Mouse (Mus musculus) inflammation-experienced regulatory T-cells, adult 6 months (primary cell): ENCODE measurements around the gene Nedd9. TPM values are rescaled to one million over a fixed set of nuclear protein-coding genes. Genes with fewer than 3 reads are reported as not detected.

Experiments used
- ATAC-seq: one replicate; pipeline ENCODE4 v1.8.0; 2017
- polyA plus RNA-seq, 3 experiments: library from polyadenylated mRNA; unstranded; fragments of 100-300 nt; shearing (Covaris generic); gene quantifications; one replicate each; pipeline ENCODE4 v1.2.1; 2017

The Nedd9 gene
- polyA plus RNA-seq, 3 experiments from 2014 or later: 144 to 156 (median 153) TPM

DNA sequence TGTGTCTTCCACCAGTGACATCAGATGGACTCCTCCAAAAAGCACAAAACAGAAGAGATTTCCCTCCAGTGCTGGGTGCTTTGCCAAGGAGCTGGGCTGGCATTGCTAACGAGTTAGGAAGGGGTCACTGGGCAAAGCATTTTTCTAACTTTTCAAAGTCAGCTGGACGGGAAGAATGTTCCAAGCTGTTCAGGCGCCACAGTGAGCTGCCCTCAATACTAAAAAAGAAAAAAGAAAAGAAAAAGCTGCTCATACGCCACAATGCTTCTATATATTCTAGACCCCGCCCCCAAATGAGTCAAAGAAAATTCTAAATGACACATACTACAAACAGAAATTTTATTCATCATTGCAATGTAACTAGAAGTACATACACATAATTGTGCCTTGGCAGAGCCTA is 148.0 kb downstream of the Nedd9 start:
- ATAC-seq: no peak

DNA sequence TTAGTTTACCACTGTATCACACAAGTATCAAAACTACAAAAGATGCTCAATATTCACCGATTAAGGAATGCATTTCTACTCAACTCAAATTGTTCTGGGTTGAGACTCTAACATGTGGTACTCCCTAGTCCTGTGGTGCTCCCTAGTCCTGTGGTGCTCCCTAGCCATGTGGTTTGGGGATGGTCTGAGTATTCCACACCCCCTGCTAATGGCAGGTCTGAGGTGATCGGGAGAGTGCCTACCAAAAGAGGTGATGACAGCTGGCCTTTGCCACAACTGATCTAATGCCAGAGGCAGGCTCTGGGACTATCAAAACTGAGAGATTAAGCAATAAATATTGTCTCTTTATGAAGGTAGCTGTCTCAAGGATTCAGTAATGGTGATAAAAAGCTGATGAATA is 149.8 kb downstream of the Nedd9 start:
- ATAC-seq: no peak

DNA sequence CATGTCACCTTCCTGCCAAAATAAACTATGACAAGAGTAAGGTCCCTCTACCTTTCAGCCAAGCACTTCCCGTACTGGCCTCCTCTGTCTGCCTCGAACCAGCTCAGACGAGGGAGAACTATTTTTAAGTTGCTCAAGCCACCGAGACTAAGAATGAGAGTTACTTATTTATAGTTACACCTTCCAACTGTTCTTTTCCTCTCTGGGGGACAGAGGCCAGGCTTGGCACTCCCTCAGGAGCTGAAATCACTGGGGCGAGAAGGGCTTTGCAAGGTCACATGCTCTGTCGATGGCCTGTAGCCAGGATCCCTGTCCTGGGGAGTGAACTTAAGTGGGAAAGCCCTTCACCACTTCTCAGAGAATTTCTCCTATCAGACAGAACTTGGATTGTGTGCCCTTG is 150.9 kb downstream of the Nedd9 start:
- ATAC-seq: no peak

DNA sequence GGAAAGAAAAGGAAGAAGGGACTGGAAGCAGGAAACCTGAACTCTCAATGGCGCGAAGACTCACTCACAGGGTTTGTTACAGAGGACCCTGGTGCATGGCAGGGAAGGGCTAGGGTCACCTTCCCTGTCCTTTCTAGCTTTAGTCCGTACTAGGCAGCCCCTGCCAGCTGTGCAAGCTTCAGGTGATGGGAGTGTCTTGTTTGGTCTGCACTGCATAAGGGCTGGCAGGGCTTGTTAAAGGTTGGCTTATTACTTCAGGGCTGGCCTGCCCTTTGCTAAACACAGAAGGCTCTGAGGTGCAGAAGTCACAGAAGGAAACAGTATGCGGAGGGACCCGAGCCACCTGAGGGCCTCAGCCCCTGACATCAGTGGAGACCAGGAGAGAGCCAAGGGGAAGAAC is 151.4 kb downstream of the Nedd9 start:
- no peak for ATAC-seq

DNA sequence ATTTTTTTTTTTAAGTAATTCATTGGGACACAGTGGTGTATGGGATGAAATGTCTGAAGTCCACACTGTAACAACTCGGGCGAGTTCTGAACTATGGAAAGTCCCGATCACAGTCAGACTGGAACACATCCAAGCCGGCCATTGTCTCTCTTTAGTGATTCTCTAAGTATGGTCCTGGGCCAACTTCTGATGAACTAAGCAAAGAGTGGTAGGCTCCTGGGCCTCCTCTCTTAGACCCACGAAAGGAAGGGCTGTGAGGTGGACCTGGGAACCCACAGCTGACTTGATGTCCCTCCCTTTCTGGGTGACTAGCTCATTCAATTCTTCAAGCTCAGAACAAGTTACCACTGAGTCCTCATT is 152.5 kb downstream of the Nedd9 start:
- ATAC-seq: no peak

GRCm38 (mm10) chr13:41333889-41334640 is 153.1 kb downstream of the Nedd9 start:
- no peak for ATAC-seq

GRCm38 (mm10) chr13:41331671-41332340 is 155.4 kb downstream of the Nedd9 start:
- ATAC-seq: no peak

- no peak for ATAC-seq
Observed at GRCm38 (mm10) chr13:41330589-41331345, 156.4 kb downstream of the Nedd9 start.

DNA sequence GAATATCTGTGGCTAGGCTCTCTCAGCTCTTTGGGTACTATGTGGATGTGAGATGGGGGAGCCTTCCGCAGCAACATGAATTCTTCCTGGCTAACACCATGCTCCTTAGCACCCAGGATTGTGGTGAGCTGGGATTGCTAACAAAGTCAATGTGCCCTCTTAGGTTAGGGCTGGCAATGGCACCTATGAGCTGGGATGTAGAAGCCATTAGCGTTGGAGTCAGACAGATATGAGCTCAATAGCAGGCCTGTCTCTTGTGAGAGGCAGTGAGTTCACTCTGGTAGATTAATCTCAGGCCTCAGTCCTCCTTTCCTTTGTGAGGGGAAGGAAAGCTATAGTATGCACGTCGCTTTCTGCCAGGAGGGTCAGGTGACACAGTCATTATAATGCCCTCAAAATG is 157.1 kb downstream of the Nedd9 start:
- ATAC-seq: no peak

DNA sequence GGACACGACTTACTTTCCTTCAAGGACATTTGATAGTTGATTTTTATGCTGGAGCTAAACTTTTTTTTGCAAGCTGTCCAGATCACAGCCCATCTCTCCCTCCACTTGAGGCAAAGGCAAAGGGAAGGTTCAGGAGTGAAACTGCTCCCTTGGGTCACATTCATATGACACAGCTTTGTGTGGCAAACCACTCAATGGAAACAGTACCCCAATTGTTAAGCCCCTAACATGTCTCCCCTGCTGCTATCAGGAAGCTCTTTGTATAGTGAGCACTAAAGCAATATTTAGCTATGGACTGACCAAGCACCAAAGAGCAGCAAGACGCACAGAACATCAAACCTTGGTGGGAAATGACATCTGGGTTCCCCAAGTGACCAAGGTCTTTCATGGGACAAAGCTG is 158.7 kb downstream of the Nedd9 start:
- no peak for ATAC-seq

- no peak for ATAC-seq
Observed at GRCm38 (mm10) chr13:41327546-41327945, 159.6 kb downstream of the Nedd9 start.

DNA sequence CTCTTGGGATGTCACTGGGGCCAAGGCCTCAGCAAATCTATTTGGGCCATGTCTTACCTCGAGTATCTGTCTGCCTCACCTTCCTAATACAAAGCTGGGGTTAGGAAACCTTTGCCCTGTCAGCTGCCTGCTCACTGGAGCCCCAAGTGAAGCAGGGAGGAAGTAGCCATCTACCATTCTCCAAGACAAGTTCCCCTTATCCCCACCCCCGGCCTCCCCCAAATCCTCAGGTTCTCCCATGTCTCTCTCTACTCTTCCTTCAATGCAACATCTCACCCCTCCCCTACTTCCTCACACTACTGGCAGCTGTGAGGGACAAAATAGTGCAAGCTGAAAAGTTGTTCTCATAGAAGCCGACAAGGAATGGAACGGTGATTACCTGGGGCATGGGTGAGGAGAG is 161.0 kb downstream of the Nedd9 start:
- ATAC-seq: no peak

DNA sequence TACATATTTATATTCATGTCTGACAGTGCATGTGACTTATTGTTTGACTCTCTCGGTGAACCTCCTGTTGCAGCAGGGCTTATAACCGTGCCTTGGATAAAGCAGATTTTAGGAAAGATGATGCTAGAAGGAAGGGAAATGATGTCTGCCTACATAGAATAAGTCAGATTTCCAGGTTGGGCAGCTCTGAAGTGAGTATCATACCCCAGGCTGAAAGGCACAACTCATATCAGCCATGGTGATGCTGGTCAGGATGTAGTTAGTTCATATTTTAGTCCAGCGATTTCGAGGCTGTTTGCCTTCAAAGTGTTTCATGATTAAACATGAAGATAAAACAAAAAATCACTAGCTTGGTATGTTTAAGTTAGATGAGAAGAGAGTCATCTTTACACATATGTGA is 161.8 kb downstream of the Nedd9 start:
- no peak for ATAC-seq

- ATAC-seq: no peak
Observed at GRCm38 (mm10) chr13:41324631-41325030, 162.5 kb downstream of the Nedd9 start.

DNA sequence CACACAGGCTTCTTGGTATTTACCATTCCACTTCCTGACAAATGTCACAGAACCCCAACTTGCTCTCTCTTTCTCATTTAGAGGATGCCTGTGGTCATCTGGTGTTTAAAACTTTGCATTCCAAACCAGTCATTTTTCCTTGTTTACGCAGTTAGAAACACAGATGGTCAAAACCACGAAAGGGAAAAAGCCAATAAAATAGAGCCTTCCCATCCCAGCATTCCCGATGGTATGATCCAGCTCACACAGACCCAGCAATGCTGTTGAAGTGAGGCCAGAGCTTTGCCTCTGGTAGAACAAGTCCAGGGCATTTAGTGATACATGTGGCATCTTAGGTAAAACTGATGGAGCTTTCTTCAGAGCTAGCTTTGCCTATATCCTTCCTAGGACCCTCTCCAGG is 165.7 kb downstream of the Nedd9 start:
- ATAC-seq: no peak

GRCm38 (mm10) chr13:41320749-41321148 is 166.4 kb downstream of the Nedd9 start:
- no peak for ATAC-seq

DNA sequence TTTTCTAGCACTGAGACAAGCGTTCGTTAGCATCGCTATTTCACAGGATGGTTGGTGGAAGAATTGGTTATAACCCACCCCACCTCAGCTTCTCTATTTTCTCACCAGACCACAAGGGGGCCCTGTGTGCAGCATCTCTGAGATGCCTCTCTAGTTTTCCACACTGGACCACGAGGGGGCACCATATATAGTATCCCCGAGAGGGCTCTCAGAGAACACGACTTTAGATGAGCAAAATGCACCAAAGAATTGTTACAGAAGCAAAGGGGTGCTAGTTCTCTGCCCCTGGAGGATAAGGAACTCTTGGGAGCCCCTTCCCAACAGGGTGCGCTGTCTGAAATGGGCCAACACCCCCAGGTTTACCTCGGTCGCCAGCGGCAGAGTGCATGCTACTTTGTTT is 184.4 kb downstream of the Nedd9 start:
- ATAC-seq: peak; percentile 94

DNA sequence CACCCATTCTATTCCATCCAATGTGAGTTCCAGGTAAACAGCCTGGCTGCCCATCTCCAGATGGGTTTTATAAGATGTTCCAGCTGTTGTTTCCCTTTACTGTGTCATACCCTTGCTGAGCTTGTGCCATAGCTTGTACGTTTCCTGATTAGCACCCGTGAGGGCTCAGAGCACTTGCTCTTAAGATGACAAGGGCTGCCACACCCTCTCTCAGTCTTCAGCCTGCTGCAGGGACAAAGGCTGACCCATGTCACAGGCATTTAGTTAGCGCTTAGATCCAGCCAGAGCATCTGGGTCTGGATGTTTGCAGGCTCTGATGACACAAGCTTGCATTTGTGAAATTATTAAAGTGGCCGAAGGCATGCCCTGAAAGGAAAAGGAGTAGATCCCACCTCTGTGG is 187.1 kb downstream of the Nedd9 start:
- no peak for ATAC-seq

DNA sequence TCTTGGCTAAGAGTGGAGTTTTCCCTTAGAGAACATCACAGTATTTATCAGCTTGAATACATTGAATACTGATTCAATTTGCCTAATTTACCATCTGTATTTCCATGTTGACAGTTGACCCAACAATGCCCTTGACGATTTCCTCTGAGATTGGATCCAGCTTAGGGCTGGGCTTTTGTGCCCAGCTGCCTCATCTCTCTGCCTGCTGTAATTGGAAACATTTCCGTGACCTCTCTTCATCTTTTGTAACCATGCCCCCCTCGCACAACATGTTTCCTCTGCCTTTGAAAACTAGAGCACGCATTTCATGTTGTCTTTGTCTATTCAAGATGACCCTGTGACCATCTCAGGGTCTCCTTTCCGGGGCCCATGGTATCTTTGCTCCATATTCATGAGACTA is 188.2 kb downstream of the Nedd9 start:
- ATAC-seq: no peak

- ATAC-seq: no peak
Observed at GRCm38 (mm10) chr13:41298533-41298932, 188.6 kb downstream of the Nedd9 start.

- ATAC-seq: no peak
Observed at GRCm38 (mm10) chr13:41296396-41296795, 190.8 kb downstream of the Nedd9 start.

GRCm38 (mm10) chr13:41295886-41296285 is 191.3 kb downstream of the Nedd9 start:
- no peak for ATAC-seq

- no peak for ATAC-seq
Observed at GRCm38 (mm10) chr13:41293595-41293994, 193.6 kb downstream of the Nedd9 start.

DNA sequence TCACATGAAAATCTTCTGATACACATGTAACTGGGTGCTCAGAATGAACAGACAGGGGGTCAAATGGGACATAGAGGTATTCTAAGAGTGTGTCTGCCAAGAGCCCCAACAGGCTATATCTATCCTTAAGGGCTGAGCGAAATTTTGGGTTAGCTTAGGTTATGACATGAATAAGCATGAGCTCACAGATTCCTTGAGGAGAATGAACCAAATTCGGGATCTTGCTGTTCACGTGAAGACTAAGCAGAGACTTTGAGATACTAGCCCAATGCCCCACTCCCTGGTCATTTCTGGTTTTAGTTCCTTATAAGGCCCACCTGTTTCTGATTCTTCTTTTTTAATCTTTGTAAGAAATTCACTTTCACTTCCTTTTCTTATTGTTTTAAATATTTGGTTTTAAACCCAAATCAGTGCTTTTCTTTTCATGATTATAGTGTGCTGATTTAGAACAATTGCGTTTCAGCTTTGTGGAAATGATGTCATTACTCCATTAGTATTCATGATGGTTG is 195.6 kb downstream of the Nedd9 start:
- ATAC-seq: no peak
